Mouse (Mus musculus) forebrain, postnatal 0 days (tissue): ENCODE data around the gene Ssbp2. TPM values are rescaled to one million over a fixed set of nuclear protein-coding genes. Genes with fewer than 3 reads are reported as not detected.

ENCODE experiments used
- ATAC-seq: fragments of 200-750 bp; cut with Nextera tagmentation; 2 replicates; pipeline ENCODE4 v1.8.0; 2017; ENCODE audit warnings: mild to moderate bottlenecking, moderate library complexity
- DNase-seq: peaks from one replicate; pipeline ENCODE4 v3.0.0-alpha.2; 2015
- H3K27ac ChIP-seq: fragments of 300-500 bp; sonication (generic); 2 replicates; pipeline ENCODE4 v1.5.1; 2014; ENCODE audit warnings: low read depth, mild to moderate bottlenecking, antibody characterized with exemption, low read length, moderate library complexity, mixed read lengths
- H3K27me3 ChIP-seq: fragments of 300-500 bp; sonication (generic); 2 replicates; pipeline ENCODE4 v1.6.1; 2014; ENCODE audit warnings: mild to moderate bottlenecking, low read length, mixed read lengths; ENCODE audit not compliant: insufficient read depth
- H3K36me3 ChIP-seq: fragments of 300-500 bp; sonication (generic); 2 replicates; pipeline ENCODE4 v1.6.1; 2014; ENCODE audit warnings: mild to moderate bottlenecking, moderate library complexity; ENCODE audit not compliant: insufficient read depth
- H3K4me1 ChIP-seq: fragments of 300-500 bp; sonication (generic); 2 replicates; pipeline ENCODE4 v1.6.1; 2014; ENCODE audit warnings: antibody characterized with exemption; ENCODE audit not compliant: insufficient read depth
- H3K4me2 ChIP-seq: fragments of 300-500 bp; sonication (generic); 2 replicates; pipeline ENCODE4 v1.6.1; 2014; ENCODE audit warnings: low read depth, mild to moderate bottlenecking, moderate library complexity
- H3K4me3 ChIP-seq: fragments of 300-500 bp; sonication (generic); 2 replicates; pipeline ENCODE4 v1.5.1; 2014; ENCODE audit warnings: low read depth, low read length, mixed read lengths
- H3K9ac ChIP-seq: fragments of 300-500 bp; sonication (generic); 2 replicates; pipeline ENCODE4 v1.6.1; 2014; ENCODE audit warnings: mild to moderate bottlenecking
- H3K9me3 ChIP-seq: fragments of 300-500 bp; sonication (generic); 2 replicates; pipeline ENCODE4 v1.6.1; 2016; ENCODE audit warnings: low read length
- CTCF ChIP-seq: sonication (generic); IDR thresholded peaks from 2 replicates; pipeline ENCODE4 v1.5.1; 2016; ENCODE audit warnings: antibody characterized with exemption, control low read depth, low read depth
- WGBS: fragments of 180-500 bp; shearing (Covaris S2); extraction: QIAGEN DNeasy Blood & Tissue Kit; methylation state at CpG from one replicate; pipeline ENCODE4 v1.1.7; 2014; 5-methylcytosine and 5-hydroxymethylcytosine counted together
- polyA plus RNA-seq: library from polyadenylated mRNA; unstranded; fragments of >200 nt; fragmentation: Nextera tagmentation; extraction: Ambion mirVana; gene quantifications from 2 replicates; pipeline ENCODE4 v1.2.1, GENCODE M21; 2015
- total RNA-seq: library from RNA; depleted of rRNA; stranded (reverse); fragments of >200 nt; gene quantifications from 2 replicates; pipeline ENCODE4 v1.2.3, GENCODE M21; 2014; rRNA removed

Ssbp2 gene
- total RNA-seq: 167 and 234 TPM in 2 replicates
- 249 and 268 TPM in 2 replicates for polyA plus RNA-seq

GRCm38 (mm10) chr13:91459896-91460620, at the start of gene Ssbp2:
TSS of gene Ssbp2 (plus strand) at chr13:91460283.
- H3K36me3 ChIP-seq: no peaks in the 10 kb centered on the region
- peak within 1 kb of the TSS; percentile 91 for H3K4me3 ChIP-seq
- TF ChIP-seq CTCF: no peak
- peaks cover 7% of the 10 kb centered on the region for H3K4me1 ChIP-seq
- no peaks in the 10 kb centered on the region for H3K27me3 ChIP-seq
- H3K4me2 ChIP-seq: peak within 1 kb of the TSS; percentile 92
- peak within 1 kb of the TSS; percentile 96 for H3K27ac ChIP-seq
- ATAC-seq: no peak; the same call in 1 of the 2 replicates
- 5% methylated on average over 29 of the region's 29 CpGs for WGBS
- peak; percentile 54 for DNase-seq
- no peaks in the 10 kb centered on the region for H3K9me3 ChIP-seq
- H3K9ac ChIP-seq: peak within 1 kb of the TSS; percentile 79

GRCm38 (mm10) chr13:91413752-91414503, 46.2 kb upstream of the Ssbp2 start:
- Histone ChIP-seq H3K4me3 (no peak overlapping the region), H3K9ac (no peak overlapping the region), H3K9me3 (no peaks in the 10 kb centered on the region), H3K4me2 (no peak overlapping the region), H3K4me1 (no peaks in the 10 kb centered on the region), H3K36me3 (no peaks in the 10 kb centered on the region), H3K27me3 (no peaks in the 10 kb centered on the region), H3K27ac (no peak overlapping the region)
- ATAC-seq: no peak
- no peak for TF ChIP-seq CTCF
- no peak for DNase-seq
- WGBS: 81% methylated on average over 5 of the region's 5 CpGs

- Histone ChIP-seq H3K27ac (no peak overlapping the region), H3K4me2 (no peak overlapping the region), H3K4me3 (no peak overlapping the region), H3K9me3 (no peaks in the 10 kb centered on the region), H3K9ac (no peak overlapping the region), H3K36me3 (no peaks in the 10 kb centered on the region), H3K27me3 (no peaks in the 10 kb centered on the region), H3K4me1 (no peaks in the 10 kb centered on the region)
- WGBS: 78% methylated on average over 4 of the region's 4 CpGs
- TF ChIP-seq CTCF: no peak
- ATAC-seq: no peak
- no peak for DNase-seq
Observed at GRCm38 (mm10) chr13:91415896-91416295, 44.2 kb upstream of the Ssbp2 start.

DNA sequence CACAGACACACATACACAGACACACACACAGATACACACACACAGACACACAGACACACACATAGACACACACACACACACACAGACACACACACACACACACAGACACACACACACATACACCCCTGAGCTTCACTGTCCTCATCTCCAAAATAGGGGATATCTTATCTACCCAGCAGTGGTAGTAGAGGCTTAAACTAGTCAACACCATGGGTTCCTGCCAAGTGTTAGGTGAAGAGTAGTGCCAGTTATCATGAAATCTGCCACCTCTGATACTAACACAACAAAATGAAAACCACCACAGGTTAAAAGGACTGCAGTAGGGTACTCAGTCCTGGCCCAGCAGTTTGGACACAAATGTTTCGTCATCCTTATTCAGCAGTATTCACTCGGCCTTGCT, 43.4 kb upstream of the Ssbp2 start:
- DNase-seq: no peak
- no peak for TF ChIP-seq CTCF
- H3K4me1 ChIP-seq: no peaks in the 10 kb centered on the region; the same call in 1 of the 2 replicates
- no peak overlapping the region for H3K4me2 ChIP-seq
- no peak overlapping the region for H3K27ac ChIP-seq
- H3K9me3 ChIP-seq: no peaks in the 10 kb centered on the region
- WGBS: 92% methylated on average over 2 of the region's 2 CpGs
- no peaks in the 10 kb centered on the region for H3K36me3 ChIP-seq
- no peak for ATAC-seq
- no peaks in the 10 kb centered on the region for H3K27me3 ChIP-seq
- H3K9ac ChIP-seq: no peak overlapping the region
- H3K4me3 ChIP-seq: no peak overlapping the region

DNA sequence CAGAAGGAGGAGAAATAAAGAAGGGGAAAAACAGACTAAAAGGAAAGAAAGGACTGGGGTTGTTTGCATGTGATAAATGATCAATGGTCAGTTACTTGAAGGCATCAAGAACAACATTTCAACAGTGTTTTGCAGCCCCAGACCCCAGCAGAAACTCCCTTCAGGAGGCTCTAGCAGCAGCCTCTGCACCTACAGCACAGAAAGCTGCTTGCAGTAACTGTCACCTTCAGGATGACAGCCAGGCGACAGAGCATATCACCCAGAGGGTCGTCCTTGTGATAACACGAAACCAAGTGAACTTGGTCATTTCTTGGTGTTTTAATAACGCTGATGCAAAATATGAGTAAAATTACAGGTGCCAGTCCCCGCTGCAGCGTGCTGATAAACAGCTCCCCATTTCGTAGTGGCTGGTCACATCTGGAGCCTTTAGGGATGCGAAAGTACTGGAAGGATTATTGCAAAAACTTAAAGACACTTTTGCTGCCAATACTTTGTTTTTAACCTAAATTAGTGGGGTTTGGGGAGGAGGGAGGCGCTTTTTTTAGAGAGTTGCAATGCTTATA, 38.6 kb upstream of the Ssbp2 start:
- Histone ChIP-seq H3K9me3 (no peaks in the 10 kb centered on the region), H3K4me3 (no peak overlapping the region), H3K4me2 (peak overlapping the region; percentile 29; the same call in 1 of the 2 replicates), H3K27ac (no peak overlapping the region), H3K9ac (no peak overlapping the region), H3K36me3 (no peaks in the 10 kb centered on the region), H3K27me3 (no peaks in the 10 kb centered on the region), H3K4me1 (peaks cover 3% of the 10 kb centered on the region; the same call in 1 of the 2 replicates)
- 16% methylated on average over 9 of the region's 9 CpGs for WGBS
- peak; percentile 76 for ATAC-seq
- no peak for TF ChIP-seq CTCF
- DNase-seq: peak; percentile 76

- Histone ChIP-seq H3K36me3 (no peaks in the 10 kb centered on the region), H3K4me1 (0 out of 2 replicates have a peak, but pooled peaks cover 12% of the 10 kb centered on the region), H3K9ac (no peak overlapping the region), H3K27ac (no peak overlapping the region), H3K4me2 (no peak overlapping the region), H3K9me3 (no peaks in the 10 kb centered on the region), H3K27me3 (no peaks in the 10 kb centered on the region), H3K4me3 (no peak overlapping the region)
- 53% methylated on average over 5 of the region's 5 CpGs for WGBS
- DNase-seq: no peak
- ATAC-seq: no peak
- no peak for TF ChIP-seq CTCF
Observed at GRCm38 (mm10) chr13:91430867-91431266, 29.2 kb upstream of the Ssbp2 start.
